Mouse (Mus musculus) intestine, embryonic 16.5 days (tissue): ENCODE measurements around the gene Sox6. TPM values are rescaled to one million over a fixed set of nuclear protein-coding genes. Genes with fewer than 3 reads are reported as not detected.

Experiments used
- ATAC-seq: fragments of 200-750 bp; cut with Nextera tagmentation; 2 replicates; pipeline ENCODE4 v1.8.0; 2017; ENCODE audit warnings: moderate TSS enrichment, moderate library complexity
- H3K27ac ChIP-seq: fragments of 300-500 bp; sonication (generic); 2 replicates; pipeline ENCODE4 v1.5.1; 2014; ENCODE audit warnings: mild to moderate bottlenecking, low read length
- H3K27me3 ChIP-seq: fragments of 300-500 bp; sonication (generic); replicated peaks from 2 replicates; pipeline ENCODE4 v1.6.1; 2014; ENCODE audit warnings: low read length, control low read depth, mixed read lengths; ENCODE audit not compliant: control insufficient read depth, insufficient read depth
- H3K36me3 ChIP-seq: fragments of 300-500 bp; sonication (generic); 2 replicates; pipeline ENCODE4 v1.6.1; 2014; ENCODE audit warnings: low read length, control low read depth; ENCODE audit not compliant: control insufficient read depth, insufficient read depth
- H3K4me1 ChIP-seq: fragments of 300-500 bp; sonication (generic); 2 replicates; pipeline ENCODE4 v1.6.1; 2014; ENCODE audit warnings: low read length, control low read depth, mixed read lengths; ENCODE audit not compliant: control insufficient read depth, insufficient read depth
- H3K4me2 ChIP-seq: fragments of 300-500 bp; sonication (generic); 2 replicates; pipeline ENCODE4 v1.6.1; 2014; ENCODE audit warnings: low read depth, low read length, control low read depth
- H3K4me3 ChIP-seq: fragments of 300-500 bp; sonication (generic); 2 replicates; pipeline ENCODE4 v1.5.1; 2014; ENCODE audit warnings: mild to moderate bottlenecking, low read length
- H3K9ac ChIP-seq: fragments of 300-500 bp; sonication (generic); 2 replicates; pipeline ENCODE4 v1.6.1; 2014; ENCODE audit warnings: low read depth, low read length
- H3K9me3 ChIP-seq: fragments of 300-500 bp; sonication (generic); 2 replicates; pipeline ENCODE4 v1.6.1; 2016; ENCODE audit warnings: low read length, control low read depth; ENCODE audit not compliant: control insufficient read depth
- WGBS: fragments of 180-500 bp; shearing (Covaris S2); extraction: QIAGEN DNeasy Blood & Tissue Kit; methylation state at CpG from one replicate; pipeline ENCODE4 v1.1.7; 2014; 5-methylcytosine and 5-hydroxymethylcytosine counted together
- polyA plus RNA-seq: library from polyadenylated mRNA; unstranded; fragments of >200 nt; fragmentation: Nextera tagmentation; extraction: Ambion mirVana; gene quantifications from 2 replicates; pipeline ENCODE4 v1.2.1, GENCODE M21; 2015

Gene Sox6
- polyA plus RNA-seq, 1 experiment from 2014 or later = 25.3 TPM

- Histone ChIP-seq H3K27ac (no peak overlapping the region), H3K9me3 (no peaks in the 10 kb centered on the region), H3K4me1 (peaks cover 7% of the 10 kb centered on the region; the same call in 1 of the 2 replicates), H3K4me2 (no peak overlapping the region), H3K4me3 (no peak overlapping the region), H3K36me3 (no peaks in the 10 kb centered on the region), H3K27me3 (no peaks in the 10 kb centered on the region), H3K9ac (0 out of 2 replicates have a peak overlapping the region, but pooled peaks have one; percentile 15)
- 46% methylated on average over 23 of the region's 23 CpGs for WGBS
- peak; percentile 34; the same call in 1 of the 2 replicates for ATAC-seq
These were observed 588.0 kb downstream of the Sox6 start for GRCm38 (mm10) chr7:115450431-115451195.

GRCm38 (mm10) chr7:115448403-115449025 lies 590.1 kb downstream of the Sox6 start:
- WGBS = 41% methylated on average over 8 of the region's 8 CpGs

DNA sequence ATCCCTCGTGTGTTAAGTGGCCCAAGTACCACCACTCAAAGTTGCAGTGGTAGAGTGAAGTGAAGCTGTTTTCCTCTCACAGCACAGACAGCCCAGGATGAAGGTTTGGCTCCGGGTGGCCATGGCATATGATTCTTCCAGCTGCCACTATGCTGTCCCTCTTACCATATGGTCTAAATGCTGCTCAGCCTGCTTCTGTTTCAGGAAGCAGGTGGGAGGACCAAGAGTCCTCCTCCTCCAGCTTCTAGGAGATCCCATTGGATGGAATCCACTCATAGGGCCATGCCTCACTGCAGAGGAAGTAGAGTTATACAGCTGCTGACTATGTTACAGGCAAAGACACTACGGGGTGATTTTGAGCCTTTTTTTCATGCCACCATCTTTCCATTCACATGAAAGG lies 591.5 kb downstream of the Sox6 start:
- no peak for ATAC-seq
- peaks cover 7% of the 10 kb centered on the region; the same call in 1 of the 2 replicates for H3K4me1 ChIP-seq
- no peak overlapping the region for H3K9ac ChIP-seq
- WGBS = 63% methylated on average over 3 of the region's 3 CpGs
- no peaks in the 10 kb centered on the region for H3K9me3 ChIP-seq
- no peak overlapping the region for H3K27ac ChIP-seq
- H3K4me3 ChIP-seq = no peak overlapping the region
- no peak overlapping the region for H3K4me2 ChIP-seq
- no peaks in the 10 kb centered on the region for H3K27me3 ChIP-seq
- no peaks in the 10 kb centered on the region for H3K36me3 ChIP-seq

More at GRCm38 (mm10) chr7:115448403-115449025, 590.1 kb downstream of the Sox6 start:
- no peak overlapping the region for H3K4me3 ChIP-seq
- no peak overlapping the region for H3K4me2 ChIP-seq
- H3K27me3 ChIP-seq = no peaks in the 10 kb centered on the region
- ATAC-seq = peak; percentile 92
- peaks cover 7% of the 10 kb centered on the region; the same call in 1 of the 2 replicates for H3K4me1 ChIP-seq
- H3K36me3 ChIP-seq = no peaks in the 10 kb centered on the region
- no peak overlapping the region for H3K9ac ChIP-seq
- H3K27ac ChIP-seq = no peak overlapping the region
- H3K9me3 ChIP-seq = no peaks in the 10 kb centered on the region

DNA sequence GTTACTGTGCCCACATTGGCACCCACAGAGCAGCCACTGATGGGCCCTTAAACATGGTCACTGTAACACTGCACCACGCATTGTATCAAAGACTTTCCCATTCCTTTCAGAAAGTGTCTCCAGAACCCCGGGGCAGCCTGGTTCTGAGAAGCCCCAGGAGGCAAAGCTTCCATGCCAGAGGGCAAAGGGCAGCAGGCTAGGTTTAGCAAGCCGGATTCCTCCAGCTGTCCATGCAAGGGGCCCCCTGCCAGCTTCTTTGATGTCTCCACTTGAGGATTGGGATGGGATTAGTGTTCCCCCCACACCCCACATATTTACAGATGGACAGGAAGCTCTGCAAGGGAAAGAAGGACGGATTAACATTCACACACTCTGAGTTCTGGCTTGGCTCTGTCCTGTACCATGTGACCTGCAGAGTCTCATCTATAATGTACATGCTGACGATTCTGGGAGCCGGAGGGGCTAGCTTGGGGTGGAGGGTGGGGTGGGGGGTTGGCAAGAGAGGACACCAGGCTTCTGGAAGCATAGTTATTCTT lies 592.0 kb downstream of the Sox6 start:
- 33% methylated on average over 6 of the region's 6 CpGs for WGBS
- H3K4me3 ChIP-seq = no peak overlapping the region
- no peaks in the 10 kb centered on the region for H3K36me3 ChIP-seq
- H3K9ac ChIP-seq = no peak overlapping the region
- no peak overlapping the region for H3K4me2 ChIP-seq
- no peak overlapping the region for H3K27ac ChIP-seq
- no peaks in the 10 kb centered on the region for H3K27me3 ChIP-seq
- no peak for ATAC-seq
- no peaks in the 10 kb centered on the region for H3K9me3 ChIP-seq
- H3K4me1 ChIP-seq = peaks cover 7% of the 10 kb centered on the region; the same call in 1 of the 2 replicates

- Histone ChIP-seq H3K27ac (no peak overlapping the region), H3K4me3 (no peak overlapping the region), H3K36me3 (no peaks in the 10 kb centered on the region), H3K27me3 (no peaks in the 10 kb centered on the region), H3K9me3 (no peaks in the 10 kb centered on the region), H3K9ac (no peak overlapping the region), H3K4me1 (no peaks in the 10 kb centered on the region), H3K4me2 (no peak overlapping the region)
- WGBS = 86% methylated on average over 7 of the region's 7 CpGs
- no peak for ATAC-seq
These were observed 612.2 kb downstream of the Sox6 start for GRCm38 (mm10) chr7:115426161-115426982.

DNA sequence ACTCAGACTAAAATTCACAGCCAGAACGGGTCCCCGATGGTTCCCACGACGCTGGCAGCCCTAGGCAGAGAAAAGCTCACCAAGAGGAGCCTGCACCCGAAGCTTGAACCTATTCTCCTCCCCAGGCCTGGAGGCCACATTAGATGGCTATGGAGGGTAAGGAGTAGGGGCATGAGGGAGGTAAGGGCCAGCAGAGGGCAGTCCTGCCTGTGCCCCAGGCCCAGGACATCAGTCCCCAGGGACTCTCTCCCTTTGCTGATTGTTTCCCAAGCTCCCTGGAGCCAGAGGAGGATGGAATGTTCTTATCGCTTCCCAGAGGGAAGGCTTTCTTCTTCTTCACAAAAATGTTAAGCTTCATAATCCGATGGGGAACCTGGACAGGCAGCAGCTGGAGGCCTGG lies 615.8 kb downstream of the Sox6 start:
- Histone ChIP-seq H3K9me3 (no peaks in the 10 kb centered on the region), H3K27ac (no peak overlapping the region), H3K4me3 (no peak overlapping the region), H3K4me2 (no peak overlapping the region), H3K36me3 (no peaks in the 10 kb centered on the region), H3K27me3 (no peaks in the 10 kb centered on the region), H3K4me1 (no peaks in the 10 kb centered on the region), H3K9ac (no peak overlapping the region)
- 76% methylated on average over 7 of the region's 7 CpGs for WGBS
- no peak for ATAC-seq

DNA sequence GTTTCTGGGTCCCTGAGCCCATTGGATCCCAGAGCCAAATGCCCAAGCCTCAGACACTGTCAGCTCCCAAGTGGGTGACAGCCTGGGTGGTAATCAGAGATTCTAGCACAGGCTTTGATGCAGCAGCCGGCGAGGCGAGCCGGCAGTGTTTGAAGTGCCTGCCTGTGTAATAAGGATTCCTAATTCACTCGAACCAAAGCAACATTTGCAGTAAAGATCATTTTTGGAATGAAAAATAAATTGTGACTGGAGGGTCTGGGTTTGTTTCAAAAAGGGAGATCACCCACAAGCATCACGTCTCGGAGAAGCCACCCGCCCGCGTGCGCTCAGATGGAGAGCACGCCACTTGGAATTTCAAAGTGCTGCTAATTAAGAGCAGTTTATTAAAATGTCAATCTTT lies 617.6 kb downstream of the Sox6 start:
- no peaks in the 10 kb centered on the region for H3K36me3 ChIP-seq
- H3K4me2 ChIP-seq = no peak overlapping the region
- no peak overlapping the region for H3K27ac ChIP-seq
- WGBS = 58% methylated on average over 12 of the region's 12 CpGs
- ATAC-seq = no peak
- no peak overlapping the region for H3K4me3 ChIP-seq
- no peaks in the 10 kb centered on the region for H3K9me3 ChIP-seq
- no peaks in the 10 kb centered on the region for H3K4me1 ChIP-seq
- H3K27me3 ChIP-seq = no peaks in the 10 kb centered on the region
- H3K9ac ChIP-seq = no peak overlapping the region
